Mouse (Mus musculus) intestine, embryonic 14.5 days (tissue): ENCODE results near the gene Ubp1. TPM values are rescaled to one million over a fixed set of nuclear protein-coding genes. Genes with fewer than 3 reads are reported as not detected.
"Not testable (repeated sequence)": the region's sequence is repeated elsewhere in the genome, so short reads cannot be mapped to it uniquely, and the experiment has no call there.

Experiments
- ATAC-seq: fragments of 200-750 bp; cut with Nextera tagmentation; replicated peaks from 2 replicates; pipeline ENCODE4 v1.8.0; 2017; ENCODE audit warnings: low read depth, moderate number of reproducible peaks, moderate TSS enrichment, moderate library complexity; ENCODE audit not compliant: low FRiP score, low TSS enrichment
- DNase-seq: peaks from one replicate; pipeline ENCODE4 v3.0.0-alpha.2; 2018; ENCODE audit warnings: low spot score
- H3K27ac ChIP-seq: fragments of 300-500 bp; sonication (generic); 2 replicates; pipeline ENCODE4 v1.5.1; 2014; ENCODE audit warnings: low read depth, mild to moderate bottlenecking, control low read depth
- H3K27me3 ChIP-seq: fragments of 300-500 bp; sonication (generic); replicated peaks from 2 replicates; pipeline ENCODE4 v1.6.1; 2014; ENCODE audit warnings: low read length, control low read depth; ENCODE audit not compliant: control insufficient read depth, insufficient read depth
- H3K36me3 ChIP-seq: fragments of 300-500 bp; sonication (generic); 2 replicates; pipeline ENCODE4 v1.6.1; 2014; ENCODE audit warnings: low read length, control low read depth; ENCODE audit not compliant: control insufficient read depth, insufficient read depth
- H3K4me1 ChIP-seq: fragments of 300-500 bp; sonication (generic); replicated peaks from 2 replicates; pipeline ENCODE4 v1.6.1; 2014; ENCODE audit warnings: low read length, control low read depth, mixed read lengths; ENCODE audit not compliant: control insufficient read depth, insufficient read depth
- H3K4me2 ChIP-seq: fragments of 300-500 bp; sonication (generic); 2 replicates; pipeline ENCODE4 v1.6.1; 2014; ENCODE audit warnings: low read length
- H3K4me3 ChIP-seq: fragments of 300-500 bp; sonication (generic); 2 replicates; pipeline ENCODE4 v1.5.1; 2014; ENCODE audit warnings: low read depth, low read length, control low read depth, mixed read lengths
- H3K9ac ChIP-seq: fragments of 300-500 bp; sonication (generic); 2 replicates; pipeline ENCODE4 v1.6.1; 2014; ENCODE audit warnings: mild to moderate bottlenecking, low read length
- H3K9me3 ChIP-seq: fragments of 300-500 bp; sonication (generic); 2 replicates; pipeline ENCODE4 v1.6.1; 2016; ENCODE audit warnings: low read length, control low read depth; ENCODE audit not compliant: control insufficient read depth
- WGBS: fragments of 180-500 bp; shearing (Covaris S2); extraction: QIAGEN DNeasy Blood & Tissue Kit; methylation state at CpG from one replicate; pipeline ENCODE4 v1.1.7; 2014; 5-methylcytosine and 5-hydroxymethylcytosine counted together
- polyA plus RNA-seq: library from polyadenylated mRNA; unstranded; fragments of >200 nt; fragmentation: Nextera tagmentation; extraction: Ambion mirVana; gene quantifications from 2 replicates; pipeline ENCODE4 v1.2.1, GENCODE M21; 2014

Ubp1 gene
- 42.1 and 44.6 TPM in 2 replicates for polyA plus RNA-seq

DNA sequence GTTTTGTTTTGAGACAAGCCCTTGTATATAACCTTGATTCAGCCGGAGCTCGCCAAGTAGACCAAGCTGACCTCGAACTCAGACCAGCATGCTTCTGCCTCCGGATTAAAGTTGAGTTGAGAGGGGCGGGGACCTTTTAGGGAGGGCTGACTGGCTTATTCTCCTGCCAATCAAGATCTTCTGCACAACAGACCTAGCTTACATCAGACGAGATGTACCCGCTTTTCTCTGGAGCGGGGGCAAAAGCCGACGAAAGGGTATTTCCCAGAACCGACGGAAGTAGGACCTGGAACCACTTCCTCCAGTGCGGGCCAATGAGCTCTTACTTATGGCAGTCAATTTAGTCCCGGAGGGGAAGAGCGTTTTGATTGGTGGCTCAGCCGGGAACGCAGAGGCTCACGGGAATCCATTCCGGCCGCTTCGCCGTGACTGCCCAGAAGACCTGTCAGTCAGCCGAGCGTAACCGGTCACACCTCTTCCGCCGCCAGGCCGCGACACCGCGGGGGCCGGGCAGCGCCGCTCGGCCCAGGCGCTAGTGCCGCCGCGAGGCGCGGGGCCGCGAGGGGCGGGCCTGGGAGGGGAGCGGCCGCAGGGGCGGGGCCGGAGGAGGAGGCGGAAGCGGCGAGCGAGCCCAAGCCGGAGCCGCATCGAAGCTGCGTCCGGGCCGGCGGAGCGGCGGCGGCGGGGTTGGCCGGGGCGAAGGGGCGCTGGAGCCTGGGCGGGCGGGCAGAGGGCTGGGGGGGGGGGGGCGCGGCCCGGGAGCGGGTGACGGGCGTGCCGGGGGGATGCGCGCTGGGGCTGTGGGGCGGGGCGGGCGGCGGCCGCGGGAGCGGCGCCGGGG, at the start of gene Ubp1:
Gene Ubp1, plus strand, starts transcription at position 401 of the 841 bp plus-strand sequence.
- DNase-seq = peak; percentile 85
- Histone ChIP-seq H3K9ac (peak within 1 kb of the TSS; percentile 97), H3K27me3 (no peaks in the 10 kb centered on the region), H3K27ac (peak within 1 kb of the TSS; percentile 88), H3K4me1 (peaks cover 9% of the 10 kb centered on the region; the same call in 1 of the 2 replicates), H3K4me3 (peak within 1 kb of the TSS; percentile 96), H3K36me3 (no peaks in the 10 kb centered on the region), H3K9me3 (no peaks in the 10 kb centered on the region), H3K4me2 (peak within 1 kb of the TSS; percentile 81)
- ATAC-seq = peak; percentile 98
- under 1% methylated on average over 51 of the region's 86 CpGs for WGBS

DNA sequence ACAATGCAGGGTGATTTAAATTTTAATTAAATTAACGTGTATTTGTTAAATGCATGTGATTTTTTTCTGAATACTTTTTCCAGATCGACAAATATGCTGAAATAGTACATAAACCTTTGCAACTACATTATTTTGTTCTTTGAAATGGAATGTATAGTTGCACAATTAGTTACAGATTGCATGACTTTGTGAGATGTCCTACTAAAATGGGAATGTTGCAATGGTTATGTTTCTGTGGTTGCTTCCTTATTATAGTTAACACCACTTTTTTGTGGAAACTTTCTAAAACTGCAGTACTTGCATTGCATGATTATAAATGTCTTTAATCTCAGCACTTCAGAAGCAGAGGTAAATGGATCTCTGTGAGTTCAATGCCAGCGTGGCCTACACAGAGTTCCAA, 35.8 kb upstream of the Ubp1 start:
- no peaks in the 10 kb centered on the region for H3K4me1 ChIP-seq
- no peak overlapping the region for H3K4me3 ChIP-seq
- WGBS = 92% methylated on average over 3 of the region's 3 CpGs
- no peaks in the 10 kb centered on the region for H3K9me3 ChIP-seq
- H3K9ac ChIP-seq = no peak overlapping the region
- H3K27me3 ChIP-seq = no peaks in the 10 kb centered on the region
- no peak overlapping the region for H3K4me2 ChIP-seq
- H3K36me3 ChIP-seq = peaks cover 43% of the 10 kb centered on the region
- no peak for ATAC-seq
- H3K27ac ChIP-seq = no peak overlapping the region
- no peak for DNase-seq

DNA sequence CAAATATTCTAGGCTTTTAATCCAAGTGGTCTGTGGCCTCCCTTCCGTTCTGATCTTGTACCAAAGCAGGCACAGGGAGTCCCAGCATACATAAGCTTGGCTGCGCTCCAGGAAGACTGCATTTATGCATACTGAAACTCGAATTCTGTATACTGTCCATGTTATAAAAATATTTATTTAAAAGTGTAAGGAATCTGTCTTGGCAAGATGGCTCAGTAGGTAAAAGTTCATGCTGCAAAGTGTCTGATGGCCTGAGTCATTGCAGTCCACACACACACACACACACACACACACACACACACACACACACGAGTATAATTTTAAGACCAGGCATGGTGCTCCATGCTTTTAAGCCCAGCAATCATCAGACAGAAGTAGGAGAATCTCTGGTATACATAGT, 27.6 kb upstream of the Ubp1 start:
- 38% methylated on average over 4 of the region's 4 CpGs for WGBS
- Histone ChIP-seq H3K36me3 (peaks cover 49% of the 10 kb centered on the region), H3K4me3 (no peak overlapping the region), H3K9me3 (no peaks in the 10 kb centered on the region), H3K4me2 (no peak overlapping the region), H3K9ac (no peak overlapping the region), H3K27ac (0 out of 2 replicates have a peak overlapping the region, but pooled peaks have one; percentile 1), H3K4me1 (0 out of 2 replicates have a peak, but pooled peaks cover 2% of the 10 kb centered on the region), H3K27me3 (no peaks in the 10 kb centered on the region)
- peak; percentile 53 for DNase-seq
- no peak for ATAC-seq

DNA sequence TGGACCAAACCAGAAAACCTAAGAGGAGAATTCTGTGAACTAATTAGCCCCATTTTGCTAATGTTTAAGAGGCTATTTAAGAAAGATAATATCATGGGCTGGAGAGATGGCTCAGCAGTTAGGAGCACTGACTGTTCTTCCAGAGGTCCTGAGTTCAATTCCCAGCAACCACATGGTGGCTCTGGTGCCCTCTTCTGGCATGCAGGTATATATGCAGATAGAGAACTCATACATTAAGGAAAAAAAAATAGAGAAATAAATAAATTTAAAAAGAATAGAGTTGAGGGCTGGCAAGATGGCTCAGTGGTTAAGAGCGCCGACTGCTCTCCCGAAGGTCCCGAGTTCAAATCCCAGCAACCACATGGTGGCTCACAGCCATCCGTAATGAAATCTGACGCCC, 26.4 kb upstream of the Ubp1 start:
- ATAC-seq, H3K27me3 ChIP-seq, H3K27ac ChIP-seq, H3K9ac ChIP-seq, H3K4me3 ChIP-seq, H3K9me3 ChIP-seq, H3K4me1 ChIP-seq, H3K4me2 ChIP-seq: not testable (repeated sequence)
- DNase-seq = peak; percentile 41
- WGBS = 89% methylated on average over 6 of the region's 6 CpGs
- peaks cover 54% of the 10 kb centered on the region for H3K36me3 ChIP-seq

DNA sequence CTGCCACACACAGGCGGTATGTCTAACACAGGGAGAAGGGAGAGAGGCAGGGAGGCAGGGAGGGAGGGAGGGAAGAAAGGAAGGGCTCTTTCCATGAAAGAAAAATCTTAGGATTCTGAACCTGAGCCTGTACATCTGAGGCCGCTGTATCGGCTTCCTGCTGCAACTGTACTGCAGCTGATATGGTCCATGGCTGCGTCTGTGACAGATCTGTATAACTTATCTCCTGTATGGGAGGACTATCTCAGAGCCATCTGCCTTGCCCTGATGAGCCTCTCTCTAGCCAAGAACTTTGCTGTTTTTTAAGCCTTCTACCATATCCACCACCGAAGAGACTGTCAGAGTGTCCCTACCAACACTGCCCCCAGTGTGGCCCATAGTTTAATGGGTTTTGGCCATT, 14.9 kb upstream of the Ubp1 start:
- ATAC-seq (no peak), DNase-seq (no peak)
- Histone ChIP-seq H3K4me2 (no peak overlapping the region), H3K27me3 (no peaks in the 10 kb centered on the region), H3K9me3 (no peaks in the 10 kb centered on the region), H3K4me3 (no peak overlapping the region), H3K9ac (no peak overlapping the region), H3K36me3 (peaks cover 53% of the 10 kb centered on the region), H3K27ac (no peak overlapping the region), H3K4me1 (no peaks in the 10 kb centered on the region)
- WGBS = 93% methylated on average over 5 of the region's 5 CpGs

DNA sequence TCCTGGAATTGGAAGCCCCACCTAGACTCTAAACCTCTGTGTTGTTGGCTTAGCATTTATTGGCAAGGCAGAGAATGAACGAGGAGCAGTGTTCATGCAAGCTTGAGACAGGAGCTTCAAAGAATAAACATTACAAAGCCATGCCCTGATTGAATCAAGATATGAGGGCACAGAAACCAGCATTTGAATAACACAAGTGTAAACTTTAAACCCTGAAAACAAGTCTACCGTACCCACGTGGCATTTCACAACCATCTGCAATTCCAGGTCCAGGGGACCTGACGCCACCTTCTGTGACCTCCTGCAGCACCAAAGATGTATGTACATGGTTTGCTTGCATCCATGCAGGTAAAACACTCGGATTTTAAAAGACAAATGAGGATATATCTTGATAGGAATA, 8.1 kb upstream of the Ubp1 start:
- Histone ChIP-seq H3K9me3 (no peaks in the 10 kb centered on the region), H3K27ac (no peak overlapping the region), H3K4me1 (no peaks in the 10 kb centered on the region), H3K4me3 (no peak overlapping the region), H3K9ac (no peak overlapping the region), H3K27me3 (no peaks in the 10 kb centered on the region), H3K36me3 (peaks cover 28% of the 10 kb centered on the region), H3K4me2 (no peak overlapping the region)
- DNase-seq (no peak), ATAC-seq (no peak)
- WGBS = 86% methylated on average over 5 of the region's 5 CpGs

DNA sequence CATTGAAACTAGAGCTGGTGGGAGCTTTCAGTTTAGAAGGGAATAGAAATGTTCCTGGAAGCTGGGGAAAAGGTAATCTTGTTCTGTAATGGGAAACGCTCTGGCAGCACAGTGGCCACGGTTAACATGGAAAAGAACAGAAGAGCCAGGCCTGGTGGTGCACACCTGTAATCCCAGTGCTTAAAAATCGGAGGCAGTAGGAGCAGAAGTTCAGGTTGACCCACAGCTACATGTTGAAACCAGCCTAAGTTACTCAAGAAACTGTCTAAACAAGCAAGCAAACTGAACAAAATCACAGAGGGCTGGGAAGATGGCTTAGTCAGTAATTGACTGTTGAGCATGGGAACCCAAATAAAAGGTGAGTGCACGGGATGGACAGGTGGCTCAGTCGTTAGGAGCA, 5.9 kb upstream of the Ubp1 start:
- no peak for ATAC-seq
- WGBS = 91% methylated on average over 5 of the region's 5 CpGs
- no peak overlapping the region for H3K27ac ChIP-seq
- no peaks in the 10 kb centered on the region for H3K4me1 ChIP-seq
- H3K36me3 ChIP-seq = peaks cover 20% of the 10 kb centered on the region
- DNase-seq = no peak
- no peak overlapping the region for H3K4me3 ChIP-seq
- H3K9ac ChIP-seq = no peak overlapping the region
- H3K27me3 ChIP-seq = no peaks in the 10 kb centered on the region
- H3K4me2 ChIP-seq = no peak overlapping the region
- no peaks in the 10 kb centered on the region for H3K9me3 ChIP-seq

DNA sequence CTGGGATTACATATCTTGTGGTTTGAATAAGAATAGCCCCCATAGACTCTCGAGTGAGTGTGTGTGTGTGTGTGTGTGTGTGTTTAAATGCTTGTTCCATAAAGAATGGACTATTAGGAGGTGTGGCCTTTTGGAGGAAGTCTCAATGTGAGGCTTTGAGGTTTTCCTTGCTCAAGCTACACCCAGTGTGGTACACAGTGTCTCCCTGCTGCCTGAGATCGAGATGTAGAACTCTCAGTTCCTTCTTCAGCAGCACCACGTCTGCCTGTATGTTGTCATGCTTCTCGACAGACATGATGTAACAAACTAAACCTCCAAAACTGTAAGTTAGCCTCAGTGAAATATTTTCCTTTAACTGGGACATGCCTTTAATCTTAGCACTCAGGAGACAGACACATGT, 2.1 kb upstream of the Ubp1 start:
- DNase-seq (no peak), ATAC-seq (no peak)
- Histone ChIP-seq H3K9ac (no peak overlapping the region), H3K4me3 (no peak overlapping the region), H3K4me2 (no peak overlapping the region), H3K36me3 (0 out of 2 replicates have a peak, but pooled peaks cover 3% of the 10 kb centered on the region), H3K9me3 (no peaks in the 10 kb centered on the region), H3K27me3 (no peaks in the 10 kb centered on the region), H3K27ac (no peak overlapping the region), H3K4me1 (peaks cover 3% of the 10 kb centered on the region; the same call in 1 of the 2 replicates)
- WGBS = 84% methylated on average over 4 of the region's 4 CpGs

DNA sequence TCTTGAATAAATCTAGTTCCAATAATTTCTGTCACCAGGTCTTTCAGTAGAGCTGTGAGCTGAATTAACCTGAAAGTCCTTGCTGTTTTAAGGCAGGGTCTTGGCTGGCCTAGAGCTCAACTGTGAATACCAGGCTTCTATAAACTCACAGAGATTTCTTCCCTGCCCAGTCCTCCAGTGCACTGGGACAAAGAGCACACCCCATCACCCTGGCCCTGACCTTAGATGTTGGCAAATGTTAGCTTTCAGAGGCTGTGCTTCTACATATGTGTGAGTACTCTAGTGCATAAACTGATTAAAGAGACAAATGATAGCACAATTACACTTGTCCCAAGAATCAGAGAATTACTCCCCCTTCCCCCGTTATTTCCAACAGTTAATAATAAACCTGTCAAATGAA, 1.1 kb upstream of the Ubp1 start:
- no peak overlapping the region for H3K4me3 ChIP-seq
- 63% methylated on average over 1 of the region's 1 CpGs for WGBS
- H3K4me2 ChIP-seq = peak overlapping the region; percentile 55; the same call in 1 of the 2 replicates
- no peak overlapping the region for H3K9ac ChIP-seq
- peak overlapping the region; percentile 86; the same call in 1 of the 2 replicates for H3K27ac ChIP-seq
- H3K4me1 ChIP-seq = peaks cover 8% of the 10 kb centered on the region; the same call in 1 of the 2 replicates
- no peaks in the 10 kb centered on the region for H3K27me3 ChIP-seq
- DNase-seq = no peak
- H3K9me3 ChIP-seq = no peaks in the 10 kb centered on the region
- ATAC-seq = no peak
- no peaks in the 10 kb centered on the region for H3K36me3 ChIP-seq
